Mouse (Mus musculus): ENCODE results near the gene Sipa1l2. TPM values are rescaled to one million over a fixed set of nuclear protein-coding genes. Genes with fewer than 3 reads are reported as not detected.

Sipa1l2 gene
- polyA plus RNA-seq, 1 experiment from 2014 or later = 12.7 TPM

DNA sequence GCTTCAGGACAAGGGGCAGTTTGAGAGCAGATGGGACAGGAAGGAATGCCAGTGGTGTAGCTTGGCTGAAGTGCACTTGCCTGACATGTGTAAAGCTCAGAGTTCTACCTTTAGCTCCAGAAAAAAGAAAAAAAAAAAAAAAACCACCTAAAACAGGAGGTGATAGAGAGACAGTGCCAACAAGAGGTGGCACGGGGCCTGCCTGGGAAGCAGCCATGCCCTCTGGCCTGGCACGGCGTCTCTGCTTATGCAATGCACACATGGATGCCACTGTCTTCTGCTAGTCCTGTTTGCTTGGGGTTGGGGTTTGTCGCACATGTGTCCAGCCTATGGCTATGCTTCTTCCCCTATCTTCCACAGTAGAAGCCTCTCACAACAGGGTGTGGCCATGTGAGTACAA, 2.6 kb upstream of the Sipa1l2 start:
- Histone ChIP-seq H3K9ac (no peak overlapping the region), H3K4me2 (no peak overlapping the region), H3K27ac (no peak overlapping the region), H3K4me1 (peaks cover 23% of the 10 kb centered on the region), H3K27me3 (0 out of 2 replicates have a peak, but pooled peaks cover 5% of the 10 kb centered on the region), H3K9me3 (no peaks in the 10 kb centered on the region), H3K4me3 (no peak overlapping the region), H3K36me3 (no peaks in the 10 kb centered on the region)
- no peak for ATAC-seq (ENCODE audit: insufficient number of reproducible peaks, low FRiP score, low TSS enrichment, low read depth)
- WGBS = 89% methylated on average over 4 of the region's 4 CpGs

DNA sequence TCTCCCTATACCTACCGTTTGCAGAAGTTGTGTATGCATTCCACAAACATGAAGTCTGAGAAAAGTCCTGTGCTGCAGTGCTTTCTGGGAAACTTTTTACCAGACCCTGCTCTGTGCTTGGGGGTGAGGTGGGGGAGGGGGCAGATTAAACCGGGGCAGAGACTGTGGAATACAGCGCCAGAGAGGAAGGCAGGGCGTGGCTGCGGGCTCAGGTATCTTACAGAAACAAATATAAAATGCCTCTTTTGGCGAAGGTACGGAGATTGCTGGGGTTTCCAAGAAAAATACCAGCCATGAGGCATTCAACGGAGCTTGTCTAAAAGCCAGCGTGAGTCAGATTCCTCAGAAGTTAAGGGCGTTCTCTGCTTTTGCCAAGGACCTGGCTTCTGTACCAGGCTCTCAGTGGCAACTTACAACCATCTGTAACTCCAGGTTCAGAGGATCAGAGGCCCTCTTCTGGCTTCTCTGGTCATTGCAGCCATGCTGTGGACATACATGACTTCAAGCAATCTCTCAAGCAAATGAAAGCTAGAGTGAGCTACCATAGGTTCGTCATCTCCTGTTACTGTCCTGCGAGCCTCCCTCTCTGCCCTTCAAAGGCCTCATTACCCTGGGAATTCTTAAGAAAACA, 1.3 kb upstream of the Sipa1l2 start:
- H3K4me3 ChIP-seq = no peak overlapping the region
- 63% methylated on average over 12 of the region's 12 CpGs for WGBS

DNA sequence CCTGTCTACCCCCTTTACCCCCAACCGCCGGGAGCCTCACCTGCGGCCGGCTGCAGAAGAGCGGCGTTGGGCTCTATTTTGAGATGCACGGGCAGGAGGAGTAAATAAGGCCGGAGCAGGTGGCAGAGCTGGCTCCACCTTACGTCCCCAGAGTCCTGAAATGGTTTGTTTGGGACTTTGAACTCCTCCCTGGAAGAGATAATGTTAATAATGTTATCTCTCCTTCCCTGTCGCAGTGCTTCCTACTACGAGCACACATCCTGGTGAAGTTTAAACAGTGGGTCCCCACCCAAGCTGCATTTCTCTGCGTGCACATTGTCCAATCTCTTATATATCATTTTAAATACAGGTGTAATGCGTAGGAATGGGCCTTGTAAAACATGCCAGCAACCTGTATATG, 781 bp upstream of the Sipa1l2 start:
- peak overlapping the region; percentile 45 for H3K9ac ChIP-seq
- ATAC-seq (ENCODE audit: insufficient number of reproducible peaks, low FRiP score, low TSS enrichment, low read depth) = no peak
- H3K4me1 ChIP-seq = peaks cover 26% of the 10 kb centered on the region
- WGBS = 11% methylated on average over 13 of the region's 13 CpGs
- H3K9me3 ChIP-seq = no peaks in the 10 kb centered on the region
- peak overlapping the region; percentile 96 for H3K4me2 ChIP-seq
- H3K36me3 ChIP-seq = no peaks in the 10 kb centered on the region
- 0 out of 2 replicates have a peak, but pooled peaks cover 2% of the 10 kb centered on the region for H3K27me3 ChIP-seq
- H3K27ac ChIP-seq = 0 out of 2 replicates have a peak overlapping the region, but pooled peaks have one; percentile 59
- H3K4me3 ChIP-seq = peak overlapping the region; percentile 80

More for the DNA sequence above, 1.3 kb upstream of the Sipa1l2 start:
- peaks cover 26% of the 10 kb centered on the region for H3K4me1 ChIP-seq
- H3K27me3 ChIP-seq = 0 out of 2 replicates have a peak, but pooled peaks cover 5% of the 10 kb centered on the region
- H3K9ac ChIP-seq = no peak overlapping the region
- H3K4me2 ChIP-seq = no peak overlapping the region
- no peak for ATAC-seq (ENCODE audit: insufficient number of reproducible peaks, low FRiP score, low TSS enrichment, low read depth)
- no peaks in the 10 kb centered on the region for H3K9me3 ChIP-seq
- H3K27ac ChIP-seq = no peak overlapping the region
- no peaks in the 10 kb centered on the region for H3K36me3 ChIP-seq

DNA sequence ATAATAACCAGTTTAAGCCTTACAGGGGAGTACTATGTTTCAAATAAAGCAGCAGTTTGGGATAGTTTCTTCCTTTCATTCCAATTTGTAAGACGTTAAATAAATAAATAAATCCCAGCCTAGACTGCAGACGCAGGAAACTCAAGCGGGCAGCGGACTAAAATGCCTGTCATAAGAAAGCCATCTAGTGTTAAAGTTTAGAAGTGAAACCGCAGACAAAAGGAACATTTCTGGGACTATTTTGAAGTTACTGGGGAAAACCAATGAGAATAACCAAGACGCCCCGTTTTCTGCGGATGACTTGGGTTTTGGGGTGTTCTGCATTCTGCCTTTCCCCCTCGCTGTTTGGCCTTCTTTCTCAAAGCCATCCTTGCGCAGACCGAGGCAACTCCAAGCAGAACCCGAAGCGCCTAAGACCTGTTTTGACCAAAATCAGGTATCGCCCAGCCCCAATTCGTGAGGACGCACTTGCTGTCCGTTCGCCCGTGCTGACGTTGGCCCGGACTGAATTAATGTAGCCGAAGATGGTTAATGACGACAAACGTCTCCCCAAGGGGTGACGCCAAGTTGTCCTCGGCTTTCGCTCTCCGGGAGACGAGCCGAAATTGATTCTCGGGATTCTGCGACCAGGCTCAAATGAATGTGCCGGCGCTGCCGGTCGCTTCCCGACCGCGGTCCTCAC, 616 bp downstream of the Sipa1l2 start:
- peak overlapping the region; percentile 34 for H3K27ac ChIP-seq
- H3K9ac ChIP-seq = peak overlapping the region; percentile 66
- H3K9me3 ChIP-seq = no peaks in the 10 kb centered on the region
- no peaks in the 10 kb centered on the region for H3K27me3 ChIP-seq
- no peak for ATAC-seq (ENCODE audit: insufficient number of reproducible peaks, low FRiP score, low TSS enrichment, low read depth)
- H3K4me2 ChIP-seq = peak overlapping the region; percentile 96
- WGBS = under 1% methylated on average over 39 of the region's 39 CpGs
- H3K4me1 ChIP-seq = peaks cover 26% of the 10 kb centered on the region
- no peaks in the 10 kb centered on the region for H3K36me3 ChIP-seq
- H3K4me3 ChIP-seq = peak overlapping the region; percentile 80

DNA sequence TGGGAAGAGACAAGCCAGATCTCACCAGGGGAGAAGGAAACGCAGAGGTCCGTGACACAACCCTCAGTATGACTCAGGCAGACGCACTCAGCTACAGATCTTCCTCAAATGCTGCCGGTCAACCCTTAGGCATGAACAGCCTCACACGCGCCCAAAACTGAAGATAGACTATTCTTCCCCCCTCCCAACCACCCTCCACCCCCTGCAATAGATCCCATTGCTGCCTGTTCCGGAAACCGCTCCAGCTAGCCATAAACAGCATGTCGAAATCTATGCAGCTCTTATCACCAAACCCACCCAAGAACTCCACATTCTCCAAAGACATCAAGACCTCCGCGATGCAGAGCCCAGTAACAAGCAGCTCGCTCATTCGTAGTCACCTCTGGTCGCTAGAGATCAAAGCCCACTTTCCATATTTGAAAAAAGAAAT, 1.2 kb downstream of the Sipa1l2 start:
- Histone ChIP-seq H3K4me3 (peak overlapping the region; percentile 80), H3K36me3 (no peaks in the 10 kb centered on the region), H3K9ac (no peak overlapping the region; the same call in 1 of the 2 replicates), H3K27me3 (no peaks in the 10 kb centered on the region), H3K4me1 (peaks cover 26% of the 10 kb centered on the region), H3K9me3 (no peaks in the 10 kb centered on the region), H3K27ac (no peak overlapping the region), H3K4me2 (peak overlapping the region; percentile 96)
- no peak for ATAC-seq (ENCODE audit: insufficient number of reproducible peaks, low FRiP score, low TSS enrichment, low read depth)
- 2% methylated on average over 14 of the region's 14 CpGs for WGBS

DNA sequence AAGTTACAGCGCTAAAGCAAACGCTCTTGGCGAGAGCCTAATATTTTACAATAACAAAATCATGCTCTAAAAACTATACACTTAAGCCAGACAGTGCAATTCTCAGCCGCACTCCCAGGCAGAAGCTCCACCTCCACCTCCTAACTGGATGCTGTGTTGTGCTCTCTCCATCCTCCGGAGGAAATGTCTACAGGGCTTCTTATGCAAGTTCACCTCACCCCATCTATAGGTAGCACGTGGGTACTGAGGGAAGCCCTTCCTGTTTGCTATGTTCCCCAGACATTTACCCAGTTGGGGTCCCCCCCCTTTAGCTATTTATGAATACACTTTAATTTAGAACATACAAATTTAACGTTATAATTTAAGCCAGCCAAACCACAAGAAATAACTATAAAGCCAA, 2.0 kb downstream of the Sipa1l2 start:
- WGBS = 50% methylated on average over 7 of the region's 7 CpGs

DNA sequence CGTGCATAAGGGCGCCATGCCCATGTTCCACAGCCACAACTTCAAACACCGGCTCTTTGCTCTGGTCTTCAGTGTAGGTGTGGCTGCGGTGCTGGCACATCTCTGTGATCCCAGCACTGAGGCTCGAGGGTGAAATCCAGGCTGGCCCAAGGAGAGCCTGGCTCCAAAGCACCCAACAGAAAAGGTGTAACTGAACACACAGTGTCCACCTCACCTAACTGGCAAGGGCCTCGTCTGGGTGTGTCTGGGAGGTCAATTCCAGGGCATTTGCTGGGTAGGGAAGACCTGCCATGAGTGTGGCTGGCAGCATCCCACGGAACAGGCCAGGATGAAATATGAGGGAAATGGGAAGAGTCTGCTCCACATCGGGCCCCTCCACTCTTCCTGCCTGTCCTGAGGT, 6.7 kb downstream of the Sipa1l2 start:
- no peak overlapping the region for H3K4me2 ChIP-seq
- peaks cover 48% of the 10 kb centered on the region for H3K4me1 ChIP-seq
- H3K36me3 ChIP-seq = no peaks in the 10 kb centered on the region
- H3K9me3 ChIP-seq = no peaks in the 10 kb centered on the region
- H3K9ac ChIP-seq = no peak overlapping the region
- no peak overlapping the region for H3K4me3 ChIP-seq
- no peak for ATAC-seq (ENCODE audit: insufficient number of reproducible peaks, low FRiP score, low TSS enrichment, low read depth)
- H3K27me3 ChIP-seq = no peaks in the 10 kb centered on the region
- WGBS = 61% methylated on average over 8 of the region's 8 CpGs
- no peak overlapping the region; the same call in 1 of the 2 replicates for H3K27ac ChIP-seq

More for the DNA sequence above, 2.0 kb downstream of the Sipa1l2 start:
- no peak overlapping the region for H3K4me3 ChIP-seq
- H3K9me3 ChIP-seq = no peaks in the 10 kb centered on the region
- ATAC-seq (ENCODE audit: insufficient number of reproducible peaks, low FRiP score, low TSS enrichment, low read depth) = no peak
- no peaks in the 10 kb centered on the region for H3K27me3 ChIP-seq
- peaks cover 34% of the 10 kb centered on the region for H3K4me1 ChIP-seq
- H3K9ac ChIP-seq = no peak overlapping the region
- H3K27ac ChIP-seq = no peak overlapping the region
- no peak overlapping the region for H3K4me2 ChIP-seq
- H3K36me3 ChIP-seq = no peaks in the 10 kb centered on the region

DNA sequence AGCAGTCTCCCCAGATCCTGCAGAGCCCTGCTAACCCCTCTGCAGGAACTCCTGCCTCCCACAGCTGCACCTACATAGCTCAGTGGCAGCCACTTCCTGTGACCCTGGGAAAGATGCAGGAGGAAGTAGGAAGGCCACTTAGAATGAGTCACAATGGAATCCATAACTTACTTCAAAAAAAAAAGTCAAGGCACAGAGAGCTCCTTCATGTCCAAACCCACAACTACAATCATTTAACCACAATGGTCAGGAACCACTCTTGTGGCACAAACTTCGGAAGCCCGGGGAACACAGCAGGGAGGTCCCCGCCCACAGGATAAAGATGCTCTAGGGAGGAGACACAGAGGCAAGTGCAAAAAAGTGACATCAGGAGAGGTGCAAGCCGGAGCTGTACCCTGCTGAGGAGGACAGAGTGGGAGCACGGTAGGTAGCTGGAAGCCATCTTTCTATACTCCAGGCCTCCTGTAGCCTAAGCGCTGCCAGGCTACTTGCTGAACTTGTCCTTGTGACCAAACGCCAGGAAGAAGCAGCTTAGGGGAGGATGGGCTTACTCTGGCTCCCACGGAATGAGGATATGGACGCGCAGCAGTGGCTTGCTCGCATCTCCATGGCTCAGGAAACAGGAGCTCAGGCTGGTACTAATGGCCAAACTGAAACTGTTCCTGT, 8.7 kb downstream of the Sipa1l2 start:
- Histone ChIP-seq H3K27me3 (0 out of 2 replicates have a peak, but pooled peaks cover 3% of the 10 kb centered on the region), H3K36me3 (no peaks in the 10 kb centered on the region), H3K4me3 (no peak overlapping the region), H3K27ac (no peak overlapping the region), H3K9ac (no peak overlapping the region), H3K9me3 (no peaks in the 10 kb centered on the region), H3K4me1 (peaks cover 57% of the 10 kb centered on the region), H3K4me2 (no peak overlapping the region)
- WGBS = 69% methylated on average over 11 of the region's 11 CpGs
- no peak for ATAC-seq (ENCODE audit: insufficient number of reproducible peaks, low FRiP score, low TSS enrichment, low read depth)

DNA sequence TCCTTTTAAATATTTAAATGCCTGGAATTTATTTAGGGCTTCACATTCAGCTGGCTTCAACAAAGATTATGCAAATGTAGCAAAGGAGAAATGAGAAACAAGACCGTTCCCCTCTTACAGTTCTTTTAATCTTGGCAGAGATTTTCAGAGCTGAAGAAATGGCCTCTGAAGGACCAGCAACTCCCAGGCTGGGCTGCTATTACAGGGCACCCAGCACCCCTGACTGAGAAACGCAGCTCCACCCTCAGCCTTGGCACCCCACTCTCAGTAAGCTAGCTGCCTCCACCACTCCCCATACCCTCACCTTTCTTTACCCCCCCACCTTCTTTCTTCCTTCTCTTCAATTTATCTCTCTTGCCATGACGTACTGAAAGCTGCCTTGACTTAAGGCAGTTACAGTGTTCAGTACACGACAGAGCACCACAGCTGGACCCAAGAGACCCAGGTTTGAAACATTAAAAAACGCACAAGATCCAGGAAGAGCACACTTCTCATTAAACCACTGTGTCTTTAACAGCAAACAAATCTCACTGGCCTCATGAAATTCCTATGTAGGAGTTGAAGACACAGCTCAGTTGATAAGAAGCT, 10.4 kb downstream of the Sipa1l2 start:
- H3K4me2 ChIP-seq = peak overlapping the region; percentile 40
- no peak overlapping the region for H3K9ac ChIP-seq
- 48% methylated on average over 5 of the region's 5 CpGs for WGBS
- H3K9me3 ChIP-seq = no peaks in the 10 kb centered on the region
- peaks cover 62% of the 10 kb centered on the region for H3K4me1 ChIP-seq
- ATAC-seq (ENCODE audit: insufficient number of reproducible peaks, low FRiP score, low TSS enrichment, low read depth) = no peak
- H3K27ac ChIP-seq = peak overlapping the region; percentile 65
- 0 out of 2 replicates have a peak, but pooled peaks cover 3% of the 10 kb centered on the region for H3K27me3 ChIP-seq
- no peak overlapping the region for H3K4me3 ChIP-seq
- H3K36me3 ChIP-seq = no peaks in the 10 kb centered on the region

DNA sequence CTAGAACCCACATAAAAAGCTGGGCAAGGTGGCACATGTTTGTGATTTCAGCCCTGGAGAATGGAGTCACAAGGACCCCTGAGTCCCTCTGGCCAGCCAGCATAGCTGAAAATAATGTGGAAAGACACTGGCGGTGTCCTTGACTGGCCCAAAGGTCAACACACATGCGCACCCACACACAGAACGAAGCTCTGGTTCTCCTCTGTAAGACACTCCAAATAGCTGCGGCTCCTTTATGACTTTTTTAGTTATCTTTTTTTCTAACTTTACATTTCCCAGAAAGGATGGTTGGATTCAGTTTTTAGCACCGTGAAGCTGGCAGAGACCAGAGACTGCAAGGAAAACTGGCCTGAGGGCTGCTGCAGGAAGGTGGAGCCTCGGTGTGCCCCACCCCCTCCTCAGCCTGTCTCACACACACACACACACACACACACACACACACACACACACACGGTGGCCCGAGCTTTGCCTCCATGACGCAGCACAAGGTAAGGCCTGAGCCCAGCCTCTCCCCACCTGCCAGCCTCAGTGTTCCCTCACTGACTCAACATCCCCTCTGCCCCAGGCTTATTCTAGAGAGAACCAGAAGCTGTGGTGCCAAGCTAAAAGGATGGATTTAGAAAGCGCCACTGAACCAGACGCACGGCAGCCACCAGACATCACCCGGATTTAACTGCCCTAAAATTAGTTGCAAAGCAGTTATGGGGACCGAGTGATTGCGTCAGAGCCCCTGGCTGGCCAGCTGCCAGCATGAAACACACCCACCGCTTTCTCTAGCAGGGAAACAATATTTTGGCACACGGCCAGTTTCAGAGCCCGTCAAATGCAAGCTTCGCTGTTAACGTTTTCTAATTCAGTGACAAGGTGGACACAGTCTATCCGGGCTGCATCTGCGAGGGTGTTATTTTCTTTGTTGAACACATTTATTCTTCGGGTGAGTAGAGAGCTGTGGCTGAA, 11.2 kb downstream of the Sipa1l2 start:
- Histone ChIP-seq H3K4me3 (peak overlapping the region; percentile 12), H3K9me3 (no peaks in the 10 kb centered on the region), H3K4me2 (peak overlapping the region; percentile 40), H3K9ac (no peak overlapping the region), H3K36me3 (no peaks in the 10 kb centered on the region), H3K27ac (peak overlapping the region; percentile 69), H3K4me1 (peaks cover 63% of the 10 kb centered on the region), H3K27me3 (0 out of 2 replicates have a peak, but pooled peaks cover 3% of the 10 kb centered on the region)
- WGBS = 11% methylated on average over 23 of the region's 23 CpGs
- ATAC-seq (ENCODE audit: insufficient number of reproducible peaks, low FRiP score, low TSS enrichment, low read depth) = 0 out of 2 replicates have a peak, but pooled peaks have one; percentile 53

Data from limb, embryonic 15.5 days (tissue).